Mouse (Mus musculus): Measurements from ENCODE around the gene C1qtnf1.

C1qtnf1 gene

DNA sequence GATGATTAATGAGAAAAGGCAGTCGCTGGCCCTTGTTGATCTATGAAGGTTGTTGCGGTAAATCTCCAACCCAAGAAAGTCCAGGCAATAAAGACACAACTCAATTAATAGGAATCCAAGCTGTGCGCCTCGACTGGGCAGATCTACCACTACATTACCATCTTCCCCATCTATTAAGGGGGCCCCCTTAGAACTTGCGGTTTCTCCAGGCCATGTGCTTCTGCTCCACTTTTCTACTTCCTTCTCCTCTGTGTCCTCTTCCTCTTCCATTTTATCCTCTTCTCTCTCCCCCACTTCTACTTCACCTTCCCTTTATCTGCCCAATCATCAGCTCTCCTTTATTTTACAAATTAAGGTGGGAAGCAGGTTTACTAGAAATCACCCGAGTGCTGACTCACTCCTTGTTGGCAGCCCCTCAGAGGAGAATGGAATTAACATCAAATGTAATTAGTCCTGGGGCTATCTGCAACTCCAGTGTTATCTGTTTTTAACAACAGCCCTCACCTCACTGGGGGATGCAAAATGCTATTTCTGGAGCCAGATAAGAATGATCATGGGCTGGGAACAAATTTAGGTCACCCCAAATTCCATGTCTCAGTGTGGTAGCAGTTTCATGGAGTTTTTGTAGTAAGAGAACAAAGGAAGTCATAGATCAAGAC lies 46.0 kb downstream of the C1qtnf1 start:
- DNase-seq (ENCODE audit: low read depth, low spot score) = no peak

DNA sequence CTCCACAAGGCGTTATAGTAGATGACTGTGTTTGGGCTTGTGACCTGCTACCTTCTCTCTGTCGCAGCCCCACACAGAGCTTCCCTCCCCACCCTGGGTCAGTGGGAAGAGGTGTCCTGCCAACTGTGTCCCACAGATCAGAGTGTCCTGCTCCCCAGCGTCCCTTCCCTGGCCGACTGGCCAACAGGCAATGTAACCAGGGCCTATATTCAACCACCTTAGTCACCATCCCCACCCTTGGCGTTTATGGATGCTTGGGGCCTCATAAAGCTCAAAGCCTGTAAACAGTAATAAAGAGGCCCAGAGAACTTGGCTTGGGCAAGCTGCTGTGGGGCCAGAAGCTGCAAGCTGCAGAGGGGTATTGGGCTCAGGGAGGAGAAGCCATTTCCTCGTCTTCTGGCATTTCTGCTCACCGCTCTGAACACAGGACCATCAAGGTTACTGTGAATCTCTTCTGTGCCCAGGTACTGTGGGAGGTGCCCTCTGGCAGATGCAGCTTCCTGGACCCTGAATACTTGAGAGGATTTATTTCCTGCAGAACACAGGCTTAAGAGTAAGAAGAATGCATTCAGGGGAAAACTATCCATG lies 47.6 kb downstream of the C1qtnf1 start:
- no peak for DNase-seq (ENCODE audit: low read depth, low spot score)

DNA sequence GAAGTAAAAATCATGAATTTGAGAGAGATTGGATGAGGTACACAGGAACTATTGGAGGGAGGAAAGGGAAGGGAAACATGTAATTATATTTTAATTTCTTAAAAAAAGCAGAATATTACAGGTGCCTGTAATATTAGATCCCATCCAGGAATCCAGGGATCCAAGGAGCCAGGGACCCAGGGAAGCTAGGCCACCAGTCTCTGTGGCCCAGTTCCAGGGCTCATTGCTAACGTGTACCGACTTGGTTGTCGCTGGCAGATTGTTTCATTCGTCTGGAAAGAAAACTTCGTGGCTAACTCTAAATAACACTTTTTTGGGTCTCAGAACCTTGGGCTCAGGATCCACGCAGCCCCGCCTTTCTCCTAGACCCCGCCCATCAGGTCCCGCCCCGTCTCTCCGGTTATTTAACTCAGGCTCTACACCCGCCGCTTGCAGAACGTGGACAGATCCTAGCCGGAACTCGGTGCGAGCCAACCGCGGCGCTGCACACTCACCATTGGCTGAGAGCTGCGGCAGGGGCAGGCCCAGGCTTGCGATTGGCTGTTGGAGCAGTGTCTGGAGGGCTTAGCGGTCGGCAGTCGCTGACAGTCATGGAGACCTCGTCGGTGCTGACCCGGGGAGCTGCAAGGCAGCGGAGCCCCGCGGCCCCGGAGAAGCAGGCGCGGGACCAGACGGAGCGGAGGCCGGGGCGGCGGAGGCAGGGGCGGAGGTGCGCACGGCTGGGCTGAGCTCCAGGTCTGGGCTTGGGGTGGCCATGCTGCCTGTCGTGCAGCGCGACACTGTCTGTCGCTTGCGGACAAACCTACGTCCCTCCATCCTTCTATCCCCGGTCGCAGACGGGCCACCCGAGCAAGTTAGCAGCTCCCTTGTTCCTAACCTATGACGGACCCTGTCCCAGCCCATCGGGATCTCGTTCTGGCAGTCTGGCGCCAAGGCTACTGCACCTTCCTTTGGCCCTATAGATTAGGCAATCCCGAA lies 48.7 kb downstream of the C1qtnf1 start, which contains the start of gene Engase:
TSS of gene Engase (plus strand) at position 434 of the 978 bp plus-strand sequence.
- peak; percentile 94 for DNase-seq (ENCODE audit: low read depth, low spot score)

DNA sequence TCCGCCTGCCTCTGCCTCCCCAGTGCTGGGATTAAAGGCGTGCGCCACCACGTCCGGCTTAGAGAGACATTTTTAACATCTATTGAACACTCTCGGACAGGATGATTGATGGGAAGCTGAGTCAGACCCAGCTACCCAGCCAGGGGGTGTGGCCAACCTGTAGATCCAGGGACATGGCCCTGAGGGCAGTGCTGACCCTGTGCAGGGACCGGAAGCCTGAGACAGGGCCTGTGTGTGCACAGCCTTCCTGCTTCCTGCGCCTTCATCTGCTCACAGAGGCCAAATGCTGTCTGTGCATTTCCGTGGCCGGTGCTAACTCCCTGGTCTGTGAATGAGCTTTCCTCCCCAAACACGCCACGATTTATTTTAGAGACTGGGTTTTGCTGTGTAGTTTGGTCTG lies 51.8 kb downstream of the C1qtnf1 start:
- DNase-seq (ENCODE audit: low read depth, low spot score) = no peak

DNA sequence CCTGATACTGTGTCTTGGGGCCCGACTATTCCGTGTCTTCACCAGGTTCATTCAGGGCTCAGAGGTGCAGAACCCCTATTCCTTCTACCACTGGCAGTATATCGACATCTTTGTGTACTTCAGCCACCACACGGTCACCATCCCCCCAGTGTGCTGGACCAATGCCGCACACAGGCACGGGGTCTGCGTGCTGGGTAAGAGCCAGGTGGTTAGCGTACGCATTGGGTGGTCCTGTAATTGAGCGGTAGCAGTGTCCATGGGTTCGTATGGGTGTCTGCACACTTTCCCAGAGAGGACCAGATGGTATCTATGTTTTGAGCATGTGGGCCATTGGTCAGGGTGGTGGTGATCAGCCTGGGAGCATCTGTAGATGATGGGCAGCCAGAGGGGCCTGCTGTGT lies 53.2 kb downstream of the C1qtnf1 start:
- DNase-seq (ENCODE audit: low read depth, low spot score) = no peak

DNA sequence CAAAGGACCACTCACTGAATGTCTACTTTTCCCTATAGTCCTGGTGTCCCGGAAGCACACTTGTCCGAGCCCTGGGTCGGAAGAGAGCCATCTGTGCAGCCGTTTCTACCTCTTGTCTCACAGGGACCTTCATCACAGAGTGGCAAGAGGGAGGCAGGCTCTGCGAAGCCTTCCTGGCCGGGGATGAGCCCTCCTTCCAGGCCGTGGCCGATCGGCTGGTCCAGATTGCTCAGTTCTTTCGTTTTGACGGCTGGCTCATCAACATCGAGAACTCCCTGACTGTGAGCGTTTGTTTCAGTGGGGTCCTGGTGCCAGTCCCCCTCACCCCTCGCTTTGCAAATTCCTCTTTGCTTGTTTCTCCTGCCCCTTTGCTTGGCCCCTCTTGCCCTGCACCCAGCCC lies 53.7 kb downstream of the C1qtnf1 start:
- no peak for DNase-seq (ENCODE audit: low read depth, low spot score)

DNA sequence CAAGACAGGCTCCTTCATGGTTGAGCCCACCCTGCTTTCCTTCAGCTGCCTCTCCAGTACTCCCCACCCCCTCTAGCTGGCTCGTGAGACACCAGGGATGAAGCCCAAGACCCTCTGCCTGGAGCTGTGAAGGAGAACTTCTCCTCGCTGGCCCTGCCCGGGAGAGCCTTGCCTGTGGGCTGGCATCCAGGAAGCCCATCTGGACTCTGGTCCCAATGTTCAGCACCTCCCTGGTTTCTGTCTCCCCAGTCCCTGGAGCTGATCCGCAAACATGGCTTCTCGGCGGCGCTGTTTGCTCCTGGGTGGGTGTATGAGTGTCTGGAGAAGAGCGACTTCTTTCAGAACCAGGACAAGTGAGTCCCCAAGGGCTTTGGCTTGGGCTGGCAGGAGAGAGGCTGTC lies 56.2 kb downstream of the C1qtnf1 start:
- DNase-seq (ENCODE audit: low read depth, low spot score) = no peak

DNA sequence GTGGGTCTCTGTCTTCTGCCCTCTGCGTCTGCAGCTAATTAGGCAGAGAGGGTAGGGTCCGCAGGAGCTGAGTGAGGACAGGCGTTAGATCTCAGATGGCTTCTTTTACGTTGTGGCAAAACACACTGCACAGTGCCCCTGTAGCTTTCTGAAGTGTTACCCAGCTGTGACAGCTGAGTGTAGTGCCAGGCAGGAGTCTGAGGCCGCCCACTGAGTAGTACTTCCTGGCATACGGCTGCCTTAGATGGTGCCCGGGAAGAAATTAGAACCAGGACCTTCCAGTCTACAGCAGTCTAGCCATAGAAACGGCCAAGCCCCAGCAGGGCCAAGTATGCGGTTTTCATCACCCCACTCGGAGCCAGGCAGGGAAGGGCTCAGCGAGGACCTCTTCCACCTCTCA lies 57.3 kb downstream of the C1qtnf1 start:
- DNase-seq (ENCODE audit: low read depth, low spot score) = no peak

DNA sequence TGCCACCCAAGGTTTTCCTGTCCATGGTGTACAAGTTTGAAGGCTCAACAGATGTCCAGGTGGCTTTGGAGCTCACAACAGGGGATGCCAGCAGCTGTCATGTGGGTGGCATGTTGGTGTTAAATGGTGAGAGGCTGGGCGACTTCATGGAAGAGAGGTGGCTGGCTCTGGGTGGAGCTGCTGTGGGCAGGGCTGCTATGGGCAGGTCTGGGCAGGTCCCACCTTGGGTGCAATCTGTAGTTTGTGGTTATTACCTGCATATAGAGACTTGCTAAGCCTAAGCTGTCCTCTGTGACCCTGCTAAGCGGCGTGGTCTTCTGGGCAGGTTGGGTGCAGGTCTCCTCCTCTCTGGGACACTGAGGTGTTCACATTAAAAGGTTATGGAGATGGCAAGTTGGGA lies 57.8 kb downstream of the C1qtnf1 start:
- no peak for DNase-seq (ENCODE audit: low read depth, low spot score)

DNA sequence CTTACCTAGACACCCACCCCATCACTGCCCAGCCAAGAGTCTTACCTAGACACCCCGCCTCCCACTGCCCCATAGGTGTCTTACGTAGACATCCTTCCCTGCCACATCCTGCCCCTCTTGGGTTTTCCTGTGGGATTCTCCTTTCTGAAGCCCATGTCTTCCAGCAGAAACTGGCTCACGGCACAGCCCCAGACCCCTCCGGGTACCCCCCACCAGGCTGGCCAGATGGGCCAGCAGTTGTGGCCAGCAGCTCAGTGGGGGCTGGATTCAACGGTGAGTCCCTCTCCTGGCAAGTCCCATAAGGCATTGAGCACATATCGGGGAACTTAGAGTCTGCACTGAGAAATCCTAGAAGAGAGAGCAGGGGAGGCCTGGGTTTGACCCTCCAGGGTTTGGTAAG lies 58.3 kb downstream of the C1qtnf1 start:
- no peak for DNase-seq (ENCODE audit: low read depth, low spot score)

DNA sequence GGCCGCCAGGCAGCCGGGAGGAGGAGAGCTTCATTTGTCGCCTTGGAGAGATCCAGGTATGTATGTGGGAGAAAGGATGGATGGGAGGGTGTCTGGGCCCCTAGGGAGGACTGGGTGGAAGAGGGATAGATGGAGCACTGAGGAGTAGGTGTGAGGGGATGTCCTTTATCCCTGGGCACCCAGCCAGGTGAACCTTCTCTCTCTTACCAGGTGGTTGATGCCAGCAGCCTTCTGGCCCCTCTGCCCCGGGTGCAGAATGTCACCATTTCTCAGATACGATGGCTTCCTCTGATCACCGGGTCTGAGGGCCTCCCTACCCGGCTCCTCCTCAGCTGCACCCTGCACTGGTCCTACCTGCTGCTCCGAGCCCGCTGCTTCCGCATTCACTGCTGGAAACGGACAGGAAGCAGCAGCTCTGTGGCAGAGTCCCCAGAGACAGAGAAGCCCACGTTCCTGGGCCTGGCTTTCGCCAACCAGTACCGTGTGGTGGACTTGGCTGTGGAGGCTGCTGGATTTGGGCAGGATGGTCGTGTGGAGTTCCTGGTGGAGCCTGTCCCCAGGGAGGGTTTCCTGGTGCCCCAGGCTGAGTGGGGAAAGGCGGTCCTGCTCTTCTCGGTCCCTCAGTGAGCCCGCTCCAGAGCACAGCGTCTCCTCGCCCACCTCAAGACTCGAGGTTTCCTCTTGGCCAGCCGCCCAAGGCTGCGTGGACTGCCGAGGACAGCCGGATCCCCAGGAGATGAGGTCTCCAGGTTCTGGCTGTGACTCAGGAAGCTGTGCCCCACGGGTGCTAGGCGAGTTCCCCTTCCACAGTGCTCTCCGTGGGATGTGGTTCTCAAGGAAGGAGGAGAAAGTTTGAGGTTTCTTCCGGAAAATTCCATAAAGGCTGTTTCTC lies 59.1 kb downstream of the C1qtnf1 start:
- no peak for DNase-seq (ENCODE audit: low read depth, low spot score)

DNA sequence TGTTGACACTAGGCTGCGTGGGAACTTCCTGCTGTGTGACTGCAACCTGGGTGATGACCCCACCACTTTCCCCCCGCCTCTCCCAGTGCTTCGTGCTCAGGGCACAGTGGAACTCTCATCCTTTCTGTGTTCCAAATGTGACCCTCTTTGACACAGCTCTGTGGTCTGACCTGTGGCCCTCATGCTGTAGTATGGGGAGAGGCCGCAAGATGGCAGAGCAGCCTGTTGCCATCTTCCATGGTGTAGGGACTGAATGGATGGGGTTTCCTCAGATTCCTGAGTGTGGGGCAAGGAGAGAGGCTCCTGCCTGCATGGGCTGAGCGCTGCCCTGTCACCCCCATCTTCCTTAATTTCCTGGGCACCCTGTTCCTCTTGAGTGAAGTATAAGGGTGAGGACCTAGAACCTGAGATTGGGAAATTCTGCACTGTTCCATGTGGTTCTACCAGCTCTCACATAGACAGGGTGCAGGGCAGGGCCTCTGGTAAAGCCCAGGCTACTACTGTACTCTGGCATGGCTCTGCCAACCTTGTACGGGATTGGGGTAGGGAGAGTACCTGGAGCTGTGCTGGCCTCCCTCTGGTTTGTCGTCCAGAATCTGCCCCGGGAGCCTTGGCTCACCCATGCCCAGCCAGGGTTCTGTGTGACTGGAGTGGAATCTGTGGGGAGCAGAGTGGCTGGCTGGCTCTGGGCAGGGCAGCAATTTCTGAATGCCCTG lies 60.3 kb downstream of the C1qtnf1 start:
- no peak for DNase-seq (ENCODE audit: low read depth, low spot score)

DNA sequence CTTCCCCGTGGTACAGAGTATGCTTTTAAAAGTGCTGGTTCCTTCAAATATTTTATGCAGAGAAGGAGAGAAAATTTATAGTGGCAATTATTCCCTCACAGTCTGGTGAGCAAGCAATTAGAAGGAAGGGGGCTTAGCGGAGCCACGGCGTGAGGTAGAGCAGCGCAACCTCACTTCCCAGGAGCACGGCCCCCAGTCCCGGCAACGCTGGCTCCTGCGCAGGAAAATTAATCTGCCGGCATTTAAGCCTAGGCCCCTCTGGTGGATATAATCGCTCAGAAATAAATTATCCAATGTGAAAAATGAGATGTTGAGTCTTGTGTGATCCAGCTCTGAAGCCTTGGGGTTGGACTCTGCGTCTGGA lies 60.9 kb downstream of the C1qtnf1 start:
- no peak for DNase-seq (ENCODE audit: low read depth, low spot score)

DNA sequence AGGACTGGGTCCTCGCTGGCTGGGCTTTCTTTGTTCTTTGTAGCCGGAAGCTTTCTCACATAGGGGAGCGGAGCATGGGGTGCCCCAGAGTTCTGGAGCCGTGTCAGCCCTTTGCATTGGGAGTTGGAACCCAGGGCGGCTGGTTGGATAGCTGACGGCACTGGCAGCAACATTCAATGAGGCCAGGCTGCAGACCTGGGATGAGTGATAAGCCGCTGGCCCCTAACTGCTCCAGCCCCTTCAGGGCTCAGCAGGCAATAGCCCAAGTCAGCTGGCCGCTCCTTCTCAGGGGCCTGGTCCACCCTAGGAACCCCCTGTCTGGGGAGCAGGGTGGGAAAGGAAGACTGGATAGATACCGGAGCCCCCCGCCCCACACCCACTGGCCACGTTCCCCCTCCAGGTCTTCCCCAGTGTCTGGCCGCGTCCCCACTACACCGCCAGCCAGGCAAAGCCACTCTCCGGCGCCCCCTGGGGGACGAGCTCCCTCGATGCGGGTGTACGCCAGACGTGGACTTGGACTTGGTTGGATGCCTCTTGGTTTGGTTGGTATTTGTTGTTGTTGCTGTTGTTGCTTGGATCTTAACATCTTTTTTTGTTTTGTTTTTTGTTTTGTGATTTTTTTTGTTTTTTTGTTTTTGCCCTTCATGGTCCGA lies 62.7 kb downstream of the C1qtnf1 start:
- peak; percentile 72 for DNase-seq (ENCODE audit: low read depth, low spot score)

DNA sequence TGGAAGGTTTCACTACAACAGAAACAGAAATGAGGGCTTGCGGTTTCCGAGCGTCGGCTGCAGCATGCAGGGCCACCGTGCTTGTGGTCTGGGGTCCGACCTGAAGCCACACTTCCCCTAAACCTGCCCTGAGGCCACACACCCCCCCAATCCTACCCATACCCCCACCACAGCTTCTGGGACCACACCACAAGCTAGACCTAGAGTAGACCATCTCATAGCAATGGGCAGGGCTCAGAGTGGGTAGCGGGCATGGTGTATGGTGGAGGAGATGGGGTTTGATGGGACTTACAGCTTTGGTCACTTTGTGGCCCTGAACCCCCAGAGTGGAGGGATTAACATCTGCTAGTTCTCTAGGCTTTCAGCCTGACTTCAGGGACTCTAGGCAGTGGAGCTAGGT lies 63.2 kb downstream of the C1qtnf1 start:
- DNase-seq (ENCODE audit: low read depth, low spot score) = no peak

DNA sequence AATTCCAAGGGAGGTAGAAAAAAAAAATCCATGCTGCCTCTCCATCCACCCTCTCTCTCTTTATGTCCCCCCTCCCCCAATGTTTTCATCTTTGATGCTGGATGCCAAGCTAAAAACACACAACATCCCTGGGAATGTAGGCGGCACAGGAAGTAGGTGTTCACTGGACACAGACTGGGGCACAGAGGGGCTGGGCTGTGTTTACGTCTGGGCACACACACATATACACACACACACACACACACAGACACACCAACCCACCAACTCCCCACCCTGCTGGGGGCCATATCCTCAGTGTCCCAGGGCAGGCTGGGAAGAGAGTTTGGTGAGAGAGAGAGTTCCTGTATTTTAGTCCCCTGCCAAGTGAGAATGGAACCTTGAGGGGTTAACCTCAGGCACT lies 65.5 kb downstream of the C1qtnf1 start:
- no peak for DNase-seq (ENCODE audit: low read depth, low spot score)

DNA sequence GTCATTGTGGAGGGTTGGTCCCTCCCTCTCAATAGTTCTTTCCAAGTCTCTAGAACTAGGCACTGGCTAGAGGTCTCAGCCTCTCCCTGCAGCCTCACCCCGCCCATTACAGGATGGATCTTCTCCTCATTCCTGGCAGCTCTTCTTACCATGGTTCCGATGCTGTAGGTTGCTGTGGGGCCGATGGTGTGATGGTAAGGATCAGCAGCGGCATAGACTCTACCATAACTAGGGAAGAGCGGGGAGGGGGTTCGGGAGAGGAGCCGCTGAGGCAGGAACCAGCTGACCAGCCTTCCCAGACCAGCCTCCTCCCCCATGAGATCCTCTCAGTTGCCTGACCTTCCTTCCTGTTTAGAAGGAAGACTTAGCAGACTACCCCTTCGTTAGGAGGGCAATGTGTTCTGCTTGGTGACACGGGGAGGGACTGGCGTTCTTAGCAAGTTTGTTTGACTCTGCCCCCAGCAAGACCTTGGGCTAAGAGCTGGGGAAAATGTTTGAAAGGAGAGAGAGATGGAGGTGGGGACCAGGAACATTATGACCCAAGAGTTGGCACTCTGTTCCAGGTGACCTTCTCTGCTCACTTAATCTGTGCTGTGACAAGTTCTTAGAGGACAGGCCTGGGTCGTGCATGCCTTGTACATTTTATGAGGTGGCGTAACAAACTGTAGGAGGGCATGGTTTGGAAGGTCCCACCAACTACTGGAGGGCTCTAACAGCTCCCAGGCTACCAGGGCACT lies 66.2 kb downstream of the C1qtnf1 start:
- DNase-seq (ENCODE audit: low read depth, low spot score) = no peak

DNA sequence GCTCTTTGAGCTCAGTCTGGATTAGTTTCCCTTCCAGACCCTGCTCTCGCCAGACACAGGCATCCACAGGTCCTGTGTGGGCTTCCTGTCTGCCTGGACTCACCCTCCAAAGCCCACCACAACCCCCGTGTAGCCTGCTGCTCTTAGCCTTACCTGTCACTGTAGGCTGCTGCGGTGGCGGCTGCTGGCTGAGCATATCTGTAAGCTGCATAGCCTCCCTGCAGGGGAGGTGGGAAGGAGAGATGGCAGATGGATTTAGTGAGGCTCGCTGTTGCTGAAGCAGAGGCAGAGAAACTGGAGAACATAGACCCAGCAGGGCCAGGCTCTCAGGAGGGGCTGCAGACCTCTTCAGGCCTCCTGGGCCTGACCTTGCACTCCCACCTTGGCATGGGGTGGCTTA lies 67.1 kb downstream of the C1qtnf1 start:
- no peak for DNase-seq (ENCODE audit: low read depth, low spot score)

DNA sequence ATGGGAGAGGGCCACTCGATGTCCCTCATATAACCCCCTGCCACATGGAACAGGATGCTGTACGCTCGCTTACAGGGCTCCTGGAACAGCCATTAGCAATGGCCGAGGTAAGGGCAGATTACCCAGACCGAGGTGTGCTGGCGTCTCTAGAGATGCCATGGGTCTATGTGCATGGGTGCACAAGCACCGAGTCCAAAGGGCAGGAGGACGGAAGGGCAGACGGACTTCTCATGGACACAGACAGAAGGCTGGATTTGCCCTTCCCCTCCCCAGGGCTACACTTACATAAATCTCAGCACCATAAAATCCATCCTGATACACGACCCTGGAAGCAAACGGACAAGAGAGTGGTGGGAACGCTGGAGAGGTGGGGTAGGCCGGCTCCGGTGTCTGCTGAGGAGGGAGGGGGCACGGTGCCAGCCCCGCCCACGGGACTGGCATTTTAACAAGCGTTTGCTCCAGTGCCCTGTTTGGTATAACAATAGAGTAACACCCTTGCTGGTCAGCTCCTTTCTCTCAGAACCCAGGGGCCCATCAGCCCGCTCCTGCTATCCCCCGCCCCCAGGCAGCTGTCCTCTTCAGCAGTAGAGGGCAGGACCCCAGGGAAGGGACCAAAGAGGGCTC lies 68.2 kb downstream of the C1qtnf1 start:
- DNase-seq (ENCODE audit: low read depth, low spot score) = no peak

All from mesoderm, embryonic 11.5 days (tissue).